Mouse (Mus musculus) frontal cortex, postnatal 14 days (tissue): ENCODE measurements around the gene Hephl1.

Experiments used
- DNase-seq, 2 experiments: peaks; one replicate each; pipeline ENCODE4 v3.0.0; 2022; ENCODE audit warnings: low spot score in 2 of 2

The Hephl1 gene

DNA sequence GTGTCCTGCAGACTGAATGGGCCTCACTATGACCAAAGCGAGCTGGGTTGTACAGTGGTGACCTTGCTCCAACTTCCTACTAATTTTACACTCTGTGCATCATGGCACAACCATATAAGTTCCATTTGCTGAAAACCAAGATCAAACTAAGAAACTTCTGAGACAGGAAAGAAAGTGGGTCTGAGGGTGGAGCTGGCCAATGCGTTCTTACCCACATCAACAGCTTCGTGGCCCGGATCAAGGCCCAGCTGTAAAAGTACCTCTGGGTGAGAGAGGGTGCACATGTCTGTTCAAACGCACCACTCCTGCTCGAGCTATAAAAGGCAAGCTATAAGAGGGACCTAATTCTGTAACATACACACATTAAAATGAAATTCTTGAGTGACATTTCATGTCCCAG is 51.9 kb downstream of the Hephl1 start:
- no peak for DNase-seq

DNA sequence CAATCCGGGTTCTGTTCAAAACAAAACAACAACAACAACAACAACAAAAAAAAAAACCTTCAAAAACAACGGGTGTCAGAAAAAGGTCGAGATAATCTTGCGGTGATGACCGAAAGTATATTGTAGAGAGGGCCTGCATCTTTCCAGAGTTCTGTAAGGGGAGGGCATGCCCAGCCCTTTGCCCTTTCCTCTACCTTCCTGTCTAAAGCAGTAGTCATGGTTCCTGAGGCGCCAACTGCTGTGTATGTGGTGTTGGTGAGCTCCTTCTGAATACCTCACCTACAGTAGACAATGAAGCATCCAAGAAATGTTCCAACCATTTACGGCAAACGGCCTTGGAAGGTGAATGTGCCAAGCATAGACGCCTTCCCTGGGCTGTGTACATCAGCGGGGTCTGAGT is 66.2 kb downstream of the Hephl1 start:
- DNase-seq: no peak

DNA sequence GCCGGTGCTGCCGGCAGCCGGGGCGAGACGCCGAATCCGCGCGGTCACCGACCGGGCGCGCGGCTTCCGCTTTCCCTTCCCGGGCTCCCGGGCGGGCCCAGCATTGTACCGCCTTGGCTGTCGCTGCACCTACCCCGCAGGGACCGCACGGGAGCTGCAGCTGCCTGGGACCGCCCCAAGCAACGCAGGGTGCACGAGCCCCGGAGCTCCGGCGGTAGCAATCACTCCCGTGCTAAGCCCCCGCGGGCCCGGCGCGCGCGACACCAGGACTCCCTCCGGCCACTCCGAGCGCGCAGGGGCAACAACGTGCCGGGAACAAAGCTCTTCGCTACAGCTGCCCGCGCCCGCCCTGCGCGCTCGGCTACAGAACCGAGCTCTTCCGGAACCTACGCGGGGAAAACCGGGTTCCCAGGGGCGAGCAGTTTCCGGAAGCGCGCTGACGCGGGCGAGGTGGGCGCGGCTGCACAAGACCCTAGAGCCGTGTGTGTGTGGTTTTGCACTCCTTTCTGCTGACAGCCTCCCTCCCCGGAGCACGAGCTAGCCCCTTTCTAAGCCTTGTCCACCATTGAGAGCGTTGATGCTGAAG is 66.7 kb downstream of the Hephl1 start, which contains the start of gene Panx1:
Gene Panx1, minus strand, starts transcription at position 395 of the 586 bp plus-strand sequence.
- DNase-seq: peak in 1 of 2 experiments; percentile 55

DNA sequence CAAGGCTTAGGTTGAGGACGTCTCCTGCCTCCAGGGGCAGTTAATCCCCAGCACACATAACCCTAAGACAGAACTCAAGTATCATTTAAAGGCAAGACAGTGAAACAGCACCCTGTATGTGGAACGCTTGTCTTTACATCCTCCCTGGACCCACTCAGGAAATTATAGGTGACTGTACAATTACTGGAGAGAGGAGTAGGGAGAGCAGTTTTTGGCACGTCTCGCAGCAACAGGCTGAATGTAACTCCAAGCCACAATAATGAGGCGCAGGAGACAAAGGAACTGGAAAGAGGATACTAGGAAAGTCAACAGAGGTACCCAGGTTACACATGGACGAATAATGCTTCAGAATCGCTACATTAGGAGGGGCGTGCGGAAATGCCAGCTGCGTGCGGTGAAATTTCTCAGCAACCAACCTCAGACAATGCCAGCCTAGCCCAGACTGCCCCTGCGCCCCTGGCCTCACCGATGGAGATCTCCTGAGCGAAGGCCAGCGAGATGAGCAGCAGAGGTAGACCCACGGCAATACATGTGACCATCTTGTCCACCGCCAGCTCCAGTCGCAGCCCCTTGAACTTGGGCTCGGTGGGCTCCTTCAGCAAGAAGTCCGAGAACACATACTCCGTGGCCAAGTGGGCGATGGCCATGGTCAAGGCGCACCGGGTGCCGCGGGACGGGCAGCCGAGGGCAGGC is 67.4 kb downstream of the Hephl1 start:
- DNase-seq: no peak

DNA sequence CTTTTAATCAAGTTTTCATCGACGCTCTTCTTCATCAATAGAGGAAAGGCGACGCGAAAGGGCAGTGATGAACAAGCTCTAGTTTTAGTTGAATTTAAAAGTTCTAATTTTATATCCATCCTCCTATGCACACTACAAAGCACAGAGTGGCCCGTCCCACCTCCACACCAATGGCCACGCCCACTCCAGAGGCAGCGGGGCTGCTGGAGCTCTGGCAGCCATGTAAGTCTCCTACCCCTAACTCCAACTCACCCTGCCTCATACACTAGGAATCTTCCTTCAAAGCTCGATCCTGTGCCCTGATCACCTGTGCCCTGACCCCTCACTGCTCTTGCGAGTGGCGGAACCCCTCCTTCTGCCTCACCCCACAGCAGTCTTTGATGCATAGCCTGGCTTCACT is 70.4 kb downstream of the Hephl1 start:
- no peak for DNase-seq

DNA sequence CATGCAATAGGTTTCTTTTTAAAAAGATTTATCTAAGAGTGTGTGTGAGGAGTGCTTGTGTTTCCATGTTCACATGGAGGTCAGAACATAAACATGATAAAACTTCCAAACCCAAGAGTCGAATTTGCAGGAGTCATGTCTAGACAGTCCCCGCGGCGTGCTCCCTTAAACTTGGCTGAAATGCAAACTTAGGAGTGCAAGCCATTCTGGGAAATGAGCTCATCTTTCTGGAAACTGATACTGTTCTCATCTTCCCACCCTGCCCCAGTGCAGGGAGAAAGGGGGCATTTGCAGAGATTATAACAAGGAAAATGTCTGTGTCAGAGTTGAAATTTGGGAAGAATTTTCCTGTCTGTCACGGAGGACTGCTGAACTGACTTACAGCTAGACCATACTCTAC is 72.1 kb downstream of the Hephl1 start:
- DNase-seq: no peak

DNA sequence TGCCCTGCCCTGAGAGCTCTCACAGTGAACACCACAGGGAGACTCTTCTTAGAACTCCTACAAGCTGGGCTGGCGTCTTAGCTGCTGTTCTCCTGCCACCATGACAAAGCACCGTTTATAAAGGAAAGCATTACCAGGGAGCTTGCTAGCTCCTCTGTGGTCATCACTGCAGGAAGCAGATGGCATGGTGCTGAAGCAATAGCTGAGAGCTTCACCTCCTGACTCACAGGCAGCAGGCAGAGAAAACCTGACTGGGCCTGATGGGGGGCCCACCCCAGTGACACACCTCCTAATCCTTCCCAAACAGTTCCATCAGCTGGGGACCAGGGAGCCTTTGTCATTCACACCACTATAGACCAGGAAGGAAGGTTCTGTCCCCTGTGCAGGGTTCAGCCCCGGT is 74.2 kb downstream of the Hephl1 start:
- no peak for DNase-seq

DNA sequence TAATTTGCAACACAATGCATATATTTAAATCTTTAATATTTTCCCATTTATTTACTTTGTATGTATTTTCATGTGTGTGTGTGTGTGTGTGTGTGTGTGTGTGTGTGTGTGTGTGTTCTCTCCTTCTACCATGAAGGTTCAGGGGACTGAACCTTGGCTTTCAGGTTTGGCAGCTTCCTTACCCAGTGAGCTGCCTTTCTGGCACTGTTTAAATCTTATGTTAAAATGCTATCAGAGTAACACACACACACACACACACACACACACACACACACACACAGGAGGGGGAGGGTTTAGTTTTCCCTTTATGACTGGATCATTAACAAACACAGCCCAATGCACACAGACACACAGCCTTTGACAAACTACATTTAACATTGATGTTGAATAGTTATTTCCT is 74.7 kb downstream of the Hephl1 start:
- DNase-seq: no peak

DNA sequence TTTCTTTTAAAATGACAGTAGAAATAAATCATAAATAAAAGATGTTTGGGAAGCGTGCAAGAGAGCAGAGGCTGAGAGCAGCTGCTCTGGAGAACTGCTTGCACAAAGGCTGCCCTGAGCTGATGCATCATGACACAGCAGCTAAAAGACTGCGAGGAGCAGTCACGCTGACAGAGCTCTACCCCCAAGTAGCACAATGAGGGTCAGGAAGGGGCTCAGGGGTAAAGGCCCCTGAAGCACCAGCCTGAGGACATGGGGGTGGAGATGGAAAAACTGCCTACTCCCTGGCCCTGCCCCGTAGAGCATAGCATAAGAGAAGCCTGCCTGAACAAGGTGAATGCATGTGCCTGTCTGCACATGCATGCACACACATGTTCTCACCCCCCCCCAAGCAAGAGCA is 75.1 kb downstream of the Hephl1 start:
- no peak for DNase-seq

DNA sequence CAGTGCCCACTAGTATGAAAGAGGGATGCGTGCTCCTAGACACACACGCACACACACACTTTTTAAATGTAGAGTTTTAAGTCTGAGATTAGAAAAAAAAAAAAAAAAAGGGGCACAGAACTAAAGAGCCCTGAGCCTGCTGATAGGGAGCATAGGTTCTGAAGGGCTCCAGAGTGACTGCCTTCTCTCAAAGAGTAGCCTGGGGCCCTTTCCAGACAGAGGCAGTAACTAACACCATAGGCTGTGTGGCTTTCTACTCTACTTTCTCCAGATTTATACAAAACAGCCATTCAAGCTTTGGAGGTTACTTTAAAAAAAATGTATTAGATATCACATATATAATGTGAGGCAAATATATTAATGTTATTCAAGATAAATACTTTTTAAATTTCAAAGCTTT is 75.5 kb downstream of the Hephl1 start:
- no peak for DNase-seq

DNA sequence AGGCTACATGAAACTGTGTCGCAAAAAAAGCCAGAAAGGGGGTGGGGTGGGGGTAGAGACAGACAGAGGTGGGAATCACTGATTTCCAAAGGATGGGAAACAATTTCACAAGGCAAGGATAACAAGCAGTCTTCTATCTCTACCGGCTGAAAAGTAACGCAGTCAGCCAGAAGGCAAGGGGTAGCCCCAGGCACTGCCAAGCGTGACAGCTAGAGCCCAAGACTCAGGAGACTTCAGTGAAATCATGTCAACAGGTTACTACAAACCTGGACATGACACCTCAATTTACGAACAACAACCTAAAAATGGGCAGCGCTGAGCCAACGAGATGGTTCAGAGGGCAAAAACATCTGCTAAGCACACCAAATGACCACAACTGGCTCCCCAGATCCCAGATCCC is 75.9 kb downstream of the Hephl1 start:
- no peak for DNase-seq

DNA sequence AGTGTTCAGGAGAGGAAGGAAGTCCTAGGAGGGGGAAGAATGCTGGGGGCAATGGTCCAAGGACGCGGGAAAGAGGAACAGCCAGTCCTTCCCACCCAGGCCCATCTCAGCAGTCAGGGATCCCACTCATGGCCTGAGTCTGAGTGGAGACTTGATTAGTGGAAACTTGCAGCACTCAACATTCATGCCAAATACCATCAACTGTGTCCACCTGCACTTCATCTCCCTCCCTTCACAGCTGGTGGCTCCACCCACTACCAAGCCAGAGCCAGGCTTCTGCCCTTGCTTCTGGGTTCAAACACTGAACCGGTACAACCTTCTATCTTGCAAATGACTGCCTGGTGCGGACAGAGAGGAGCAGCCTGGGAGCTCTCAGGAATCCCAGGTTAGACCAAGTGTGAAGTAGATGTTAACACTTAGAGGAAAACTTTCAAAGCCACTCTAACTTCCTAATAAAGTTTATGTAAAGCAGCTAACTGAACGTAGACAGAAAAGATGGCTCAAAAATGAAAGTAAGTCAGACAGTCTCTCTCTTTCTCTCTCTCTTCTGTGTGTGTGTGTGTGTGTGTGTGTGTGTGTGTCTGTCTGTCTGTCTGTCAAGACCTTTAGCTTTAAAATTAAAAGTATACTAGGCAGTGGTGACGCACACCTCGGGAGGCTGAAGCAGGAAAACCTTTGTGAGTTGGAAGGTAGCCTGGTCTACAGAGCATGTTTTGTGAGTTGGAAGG is 77.2 kb downstream of the Hephl1 start:
- DNase-seq: no peak

DNA sequence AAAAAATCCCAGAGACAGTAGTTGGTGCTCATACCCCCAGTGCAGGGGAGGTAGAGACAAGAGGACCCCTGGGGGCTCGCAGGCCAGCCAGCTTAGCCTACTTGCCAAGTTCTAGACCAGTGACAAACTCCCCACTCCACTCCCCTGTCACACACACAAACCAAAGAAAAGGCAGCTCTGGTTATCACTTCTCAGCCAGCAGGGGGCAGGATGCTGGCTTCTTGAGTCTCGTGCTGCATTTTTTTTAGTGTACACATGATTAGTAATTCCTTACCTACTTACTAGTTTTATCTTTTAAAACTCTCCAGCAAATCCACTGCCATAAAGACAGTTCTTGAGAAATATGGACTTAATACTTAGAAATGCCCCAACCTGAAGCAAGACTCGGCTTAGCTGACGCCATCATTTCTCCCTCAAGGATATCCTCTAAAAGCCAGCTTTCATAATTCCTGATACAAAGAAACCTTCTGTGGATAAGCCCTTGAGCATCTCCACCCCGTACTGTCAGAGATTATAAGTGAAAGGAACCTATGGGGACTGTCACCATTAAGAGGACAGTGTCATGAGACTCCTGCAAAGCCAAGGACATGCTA is 78.2 kb downstream of the Hephl1 start:
- no peak for DNase-seq

DNA sequence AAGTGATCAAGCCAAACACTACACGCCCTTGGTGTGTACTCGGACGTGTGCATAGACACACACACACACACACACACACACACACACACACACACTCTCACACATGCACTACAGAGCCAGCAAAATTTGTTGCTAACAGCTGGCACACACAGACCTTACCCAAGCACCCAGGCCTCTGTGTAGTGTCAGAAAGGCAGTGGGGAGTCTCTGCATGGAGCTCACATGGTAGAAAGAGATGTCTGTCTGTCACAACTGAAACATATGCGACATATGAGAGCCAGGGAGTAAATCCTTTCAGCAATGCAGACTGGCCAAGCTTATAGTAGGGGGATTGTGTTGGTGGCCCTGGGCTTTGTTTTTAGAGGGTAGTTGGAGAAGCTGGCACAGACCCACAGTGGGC is 79.1 kb downstream of the Hephl1 start:
- DNase-seq: no peak

DNA sequence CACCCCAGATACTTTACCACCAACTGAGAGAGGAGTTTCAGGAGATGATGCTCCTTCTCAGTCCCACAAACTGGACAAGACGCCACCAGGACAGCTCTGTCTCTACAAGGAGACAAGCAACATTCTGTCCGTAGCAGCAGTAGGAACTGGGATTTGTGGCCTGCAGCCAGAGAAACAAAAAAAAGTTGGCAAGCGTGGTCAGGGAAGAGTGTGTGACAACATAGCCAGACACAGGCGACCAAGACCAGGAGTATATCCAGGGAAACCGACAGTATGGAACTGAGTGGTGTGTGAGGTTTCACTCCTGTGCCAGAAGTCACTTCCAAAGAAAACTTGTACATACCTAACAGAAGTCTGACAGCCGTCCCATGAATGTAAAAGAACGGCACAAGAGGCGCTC is 81.1 kb downstream of the Hephl1 start:
- no peak for DNase-seq

DNA sequence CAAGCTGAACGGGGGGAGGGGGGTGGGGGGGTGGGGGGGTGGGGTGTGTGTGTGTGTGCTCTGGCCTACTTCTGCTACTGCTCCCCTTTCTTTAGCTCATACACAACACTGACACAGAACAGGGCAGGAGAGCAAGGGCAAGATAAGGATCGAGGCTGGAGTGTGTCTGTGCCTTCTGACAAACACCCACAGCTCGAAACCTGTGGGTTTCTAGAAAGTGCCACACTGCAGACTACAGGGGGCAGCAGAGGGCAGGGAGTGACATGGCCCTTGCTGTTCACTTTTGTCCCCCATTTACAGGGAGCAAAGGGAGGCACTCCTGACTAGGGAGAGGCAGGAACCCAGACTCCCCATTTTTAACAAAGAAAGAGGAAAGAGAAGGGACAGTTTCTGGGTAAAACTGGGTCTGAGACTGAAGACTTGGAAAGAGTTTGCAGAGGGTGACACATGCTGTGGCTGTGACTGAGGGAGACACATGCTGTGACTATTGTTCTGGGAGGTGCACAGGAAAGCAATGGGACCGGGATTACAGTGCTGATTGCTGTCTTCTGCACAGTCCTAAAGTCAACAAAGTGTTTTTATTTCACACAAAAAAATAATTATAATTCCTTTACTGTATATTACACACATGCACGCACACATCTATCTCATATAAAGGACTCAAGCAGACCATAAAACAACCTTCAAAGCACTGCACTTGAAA is 82.7 kb downstream of the Hephl1 start:
- no peak for DNase-seq

DNA sequence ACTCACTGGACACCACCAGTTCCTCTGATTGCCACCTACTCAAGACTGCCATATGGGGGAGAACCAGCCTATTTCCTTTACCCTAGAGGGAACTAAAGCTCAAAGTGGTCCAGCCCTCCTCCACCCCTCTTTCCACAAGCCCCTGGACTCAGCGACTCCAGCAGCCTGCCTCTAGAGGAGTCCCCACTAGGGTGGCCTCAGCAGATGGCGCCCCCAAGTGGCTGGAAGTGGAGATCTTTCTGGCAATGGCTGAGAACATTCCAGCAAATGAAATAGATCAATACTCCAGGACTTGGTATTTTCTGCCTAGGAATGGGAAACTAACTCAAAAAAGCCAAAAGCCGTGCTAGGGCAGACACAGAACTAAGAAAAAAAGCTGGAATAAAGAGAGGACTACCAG is 84.2 kb downstream of the Hephl1 start:
- DNase-seq: no peak

DNA sequence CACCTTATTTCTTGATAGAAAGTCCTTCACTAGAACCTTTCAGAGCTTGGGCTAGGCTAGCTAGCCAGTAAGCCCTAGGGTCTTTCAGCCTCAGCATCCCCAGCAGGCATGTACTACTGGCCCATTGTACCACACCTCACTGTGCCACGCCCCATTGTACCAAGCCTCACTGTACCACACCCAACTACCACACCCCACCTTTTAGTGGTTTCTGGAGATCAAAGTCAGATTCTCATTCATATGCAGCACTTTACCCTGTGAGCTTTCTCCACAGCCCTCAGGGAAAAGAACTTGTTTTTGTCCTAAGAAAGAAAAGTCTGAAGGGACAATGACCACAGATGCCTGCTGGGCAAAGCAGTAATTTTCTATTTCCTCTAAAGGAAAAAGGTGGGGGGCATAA is 88.9 kb downstream of the Hephl1 start:
- DNase-seq: no peak

DNA sequence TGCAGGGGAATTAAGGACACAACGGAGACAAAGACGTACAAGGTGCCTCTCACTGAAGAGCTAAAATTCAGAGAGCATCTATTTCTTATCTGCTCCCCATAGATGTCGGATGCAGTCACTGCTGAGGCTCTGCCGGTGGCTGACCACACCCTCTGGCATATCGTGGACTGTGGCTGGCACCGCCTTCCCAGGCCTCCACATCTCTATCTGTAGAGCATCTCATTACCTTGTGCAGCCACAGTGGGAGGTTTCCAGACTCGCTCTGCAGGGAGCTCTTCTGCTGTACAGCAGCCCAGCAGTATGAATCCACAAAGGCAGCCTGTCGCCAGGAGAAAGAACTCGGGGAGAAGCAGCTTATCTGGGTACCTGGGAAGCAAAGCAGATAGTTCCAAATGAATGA is 90.8 kb downstream of the Hephl1 start:
- no peak for DNase-seq

DNA sequence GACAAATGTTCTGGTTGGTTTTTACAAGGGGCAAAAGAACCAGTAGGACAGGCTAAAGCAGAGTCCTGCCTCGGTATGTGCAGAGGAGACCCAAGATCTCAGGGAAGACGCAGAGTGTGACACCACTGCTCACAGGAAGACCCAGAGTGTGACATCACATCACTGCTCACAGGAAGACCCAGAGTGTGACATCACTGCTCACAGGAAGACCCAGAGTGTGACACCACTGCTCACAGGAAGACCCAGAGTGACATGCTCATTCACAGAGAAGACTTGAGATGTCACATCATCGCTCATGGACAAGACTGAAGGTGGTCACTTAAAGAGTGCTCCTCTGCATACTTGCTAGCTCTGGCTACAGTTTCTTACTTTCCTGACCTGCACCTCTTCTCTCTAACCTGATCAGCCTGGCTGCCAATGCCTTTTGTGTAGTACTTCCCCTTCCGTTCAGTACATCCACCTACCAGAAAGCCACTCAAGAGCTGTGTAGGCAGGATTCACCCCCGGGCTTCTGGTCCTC is 91.3 kb downstream of the Hephl1 start:
- DNase-seq: no peak

DNA sequence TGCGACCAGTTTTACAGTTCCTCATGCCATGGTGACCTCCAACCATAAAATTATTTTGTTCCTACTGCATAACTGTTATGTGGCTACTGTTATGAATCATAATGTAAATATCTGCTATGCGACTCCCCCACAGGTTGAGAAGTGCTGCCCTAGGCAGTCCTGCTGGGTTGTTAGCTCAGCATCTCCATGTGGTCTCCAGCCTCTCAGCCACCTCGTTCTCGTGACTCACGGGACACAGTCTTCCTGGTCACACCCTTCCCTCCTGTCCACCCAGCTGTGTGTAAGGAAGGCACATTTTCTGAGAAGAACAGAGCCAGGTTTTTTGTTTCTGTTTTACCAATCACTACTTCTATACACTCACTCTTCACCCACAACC is 93.2 kb downstream of the Hephl1 start:
- DNase-seq: no peak
